Mouse (Mus musculus) kidney, embryonic 16.5 days (tissue): ENCODE measurements around the gene Baiap2. TPM values are rescaled to one million over a fixed set of nuclear protein-coding genes. Genes with fewer than 3 reads are reported as not detected.

Experiments
- ATAC-seq: fragments of 200-750 bp; cut with Nextera tagmentation; 2 replicates; pipeline ENCODE4 v1.8.0; 2017; ENCODE audit warnings: moderate TSS enrichment; ENCODE audit not compliant: low FRiP score, low TSS enrichment
- H3K27ac ChIP-seq: fragments of 300-500 bp; sonication (generic); 2 replicates; pipeline ENCODE4 v1.5.1; 2014; ENCODE audit warnings: low read length
- H3K27me3 ChIP-seq: fragments of 300-500 bp; sonication (generic); 2 replicates; pipeline ENCODE4 v1.6.1; 2014; ENCODE audit warnings: low read length, control low read depth, mixed read lengths; ENCODE audit not compliant: insufficient read depth
- H3K36me3 ChIP-seq: fragments of 300-500 bp; sonication (generic); 2 replicates; pipeline ENCODE4 v1.6.1; 2014; ENCODE audit warnings: low read length, control low read depth, mixed read lengths; ENCODE audit not compliant: insufficient read depth
- H3K4me1 ChIP-seq: fragments of 300-500 bp; sonication (generic); 2 replicates; pipeline ENCODE4 v1.6.1; 2014; ENCODE audit warnings: low read length, control low read depth, mixed read lengths; ENCODE audit not compliant: insufficient read depth
- H3K4me2 ChIP-seq: fragments of 300-500 bp; sonication (generic); replicated peaks from 2 replicates; pipeline ENCODE4 v1.6.1; 2014; ENCODE audit warnings: low read depth, low read length
- H3K4me3 ChIP-seq: fragments of 300-500 bp; sonication (generic); 2 replicates; pipeline ENCODE4 v1.5.1; 2014; ENCODE audit warnings: mild to moderate bottlenecking, low read length
- H3K9ac ChIP-seq: fragments of 300-500 bp; sonication (generic); replicated peaks from 2 replicates; pipeline ENCODE4 v1.6.1; 2014; ENCODE audit warnings: low read length
- H3K9me3 ChIP-seq: fragments of 300-500 bp; sonication (generic); 2 replicates; pipeline ENCODE4 v1.6.1; 2016; ENCODE audit warnings: low read length, control low read depth
- WGBS: fragments of 180-500 bp; shearing (Covaris S2); extraction: QIAGEN DNeasy Blood & Tissue Kit; methylation state at CpG from one replicate; pipeline ENCODE4 v1.1.7; 2014; 5-methylcytosine and 5-hydroxymethylcytosine counted together
- polyA plus RNA-seq: library from polyadenylated mRNA; unstranded; fragments of >200 nt; fragmentation: Nextera tagmentation; extraction: Ambion mirVana; gene quantifications from 2 replicates; pipeline ENCODE4 v1.2.1, GENCODE M21; 2015

Baiap2 gene
- polyA plus RNA-seq, 1 experiment from 2014 or later, result 25.3 TPM

GRCm38 (mm10) chr11:120002041-120002440 is 59.5 kb downstream of the Baiap2 start:
- Histone ChIP-seq H3K27ac (no peak overlapping the region), H3K9me3 (no peaks in the 10 kb centered on the region), H3K4me3 (no peak overlapping the region), H3K4me1 (no peaks in the 10 kb centered on the region), H3K36me3 (peaks cover 18% of the 10 kb centered on the region; the same call in 1 of the 2 replicates), H3K4me2 (no peak overlapping the region), H3K9ac (no peak overlapping the region), H3K27me3 (no peaks in the 10 kb centered on the region)
- WGBS, result 87% methylated on average over 5 of the region's 5 CpGs
- no peak for ATAC-seq

GRCm38 (mm10) chr11:120002634-120003220 is 60.2 kb downstream of the Baiap2 start:
- no peaks in the 10 kb centered on the region for H3K4me1 ChIP-seq
- no peak overlapping the region for H3K9ac ChIP-seq
- H3K27ac ChIP-seq, result no peak overlapping the region
- ATAC-seq, result no peak
- peaks cover 12% of the 10 kb centered on the region; the same call in 1 of the 2 replicates for H3K36me3 ChIP-seq
- no peaks in the 10 kb centered on the region for H3K9me3 ChIP-seq
- no peak overlapping the region for H3K4me3 ChIP-seq
- H3K4me2 ChIP-seq, result no peak overlapping the region
- 93% methylated on average over 7 of the region's 7 CpGs for WGBS
- no peaks in the 10 kb centered on the region for H3K27me3 ChIP-seq

GRCm38 (mm10) chr11:120005434-120006317 is 63.1 kb downstream of the Baiap2 start:
- no peak for ATAC-seq
- WGBS, result 86% methylated on average over 18 of the region's 18 CpGs
- Histone ChIP-seq H3K9me3 (no peaks in the 10 kb centered on the region), H3K9ac (no peak overlapping the region), H3K4me3 (no peak overlapping the region), H3K27me3 (no peaks in the 10 kb centered on the region), H3K4me2 (no peak overlapping the region), H3K36me3 (0 out of 2 replicates have a peak, but pooled peaks cover 6% of the 10 kb centered on the region), H3K4me1 (no peaks in the 10 kb centered on the region), H3K27ac (no peak overlapping the region)

GRCm38 (mm10) chr11:120007496-120008080 is 65.0 kb downstream of the Baiap2 start:
- Histone ChIP-seq H3K4me1 (peaks cover 11% of the 10 kb centered on the region), H3K27ac (no peak overlapping the region), H3K4me2 (no peak overlapping the region), H3K9me3 (no peaks in the 10 kb centered on the region), H3K9ac (no peak overlapping the region), H3K27me3 (0 out of 2 replicates have a peak, but pooled peaks cover 6% of the 10 kb centered on the region), H3K4me3 (no peak overlapping the region), H3K36me3 (0 out of 2 replicates have a peak, but pooled peaks cover 3% of the 10 kb centered on the region)
- 60% methylated on average over 4 of the region's 4 CpGs for WGBS
- ATAC-seq, result no peak

- no peak for ATAC-seq
- Histone ChIP-seq H3K9me3 (no peaks in the 10 kb centered on the region), H3K9ac (no peak overlapping the region), H3K27ac (no peak overlapping the region), H3K4me2 (no peak overlapping the region), H3K4me3 (no peak overlapping the region), H3K27me3 (0 out of 2 replicates have a peak, but pooled peaks cover 6% of the 10 kb centered on the region), H3K4me1 (peaks cover 15% of the 10 kb centered on the region), H3K36me3 (0 out of 2 replicates have a peak, but pooled peaks cover 3% of the 10 kb centered on the region)
- WGBS, result 100% methylated on average over 1 of the region's 1 CpGs
Measured at GRCm38 (mm10) chr11:120008501-120008900, 65.9 kb downstream of the Baiap2 start.

GRCm38 (mm10) chr11:120008956-120009355 is 66.4 kb downstream of the Baiap2 start:
- H3K27me3 ChIP-seq, result 0 out of 2 replicates have a peak, but pooled peaks cover 6% of the 10 kb centered on the region
- WGBS, result 73% methylated on average over 8 of the region's 8 CpGs

GRCm38 (mm10) chr11:120009937-120010336 is 67.4 kb downstream of the Baiap2 start:
- 81% methylated on average over 20 of the region's 20 CpGs for whole genome bisulfite sequencing
- no peak overlapping the region for H3K4me2 ChIP-seq
- peaks cover 16% of the 10 kb centered on the region for H3K4me1 ChIP-seq
- H3K4me3 ChIP-seq, result no peak overlapping the region
- H3K27ac ChIP-seq, result no peak overlapping the region
- no peak overlapping the region for H3K9ac ChIP-seq
- 0 out of 2 replicates have a peak, but pooled peaks cover 6% of the 10 kb centered on the region for H3K27me3 ChIP-seq
- ATAC-seq, result no peak
- H3K9me3 ChIP-seq, result no peaks in the 10 kb centered on the region
- H3K36me3 ChIP-seq, result no peaks in the 10 kb centered on the region

More at GRCm38 (mm10) chr11:120008956-120009355, 66.4 kb downstream of the Baiap2 start:
- Histone ChIP-seq H3K27ac (no peak overlapping the region), H3K4me3 (no peak overlapping the region), H3K9ac (no peak overlapping the region), H3K9me3 (no peaks in the 10 kb centered on the region), H3K4me2 (no peak overlapping the region), H3K36me3 (0 out of 2 replicates have a peak, but pooled peaks cover 2% of the 10 kb centered on the region), H3K4me1 (peaks cover 16% of the 10 kb centered on the region)
- ATAC-seq, result no peak

- H3K4me1 ChIP-seq, result peaks cover 16% of the 10 kb centered on the region
- H3K27ac ChIP-seq, result no peak overlapping the region
- H3K4me2 ChIP-seq, result peak overlapping the region; percentile 40; the same call in 1 of the 2 replicates
- no peak for ATAC-seq
- H3K9ac ChIP-seq, result no peak overlapping the region
- H3K27me3 ChIP-seq, result 0 out of 2 replicates have a peak, but pooled peaks cover 6% of the 10 kb centered on the region
- H3K4me3 ChIP-seq, result no peak overlapping the region
- H3K36me3 ChIP-seq, result no peaks in the 10 kb centered on the region
- H3K9me3 ChIP-seq, result no peaks in the 10 kb centered on the region
- whole genome bisulfite sequencing, result 70% methylated on average over 11 of the region's 11 CpGs
Measured at GRCm38 (mm10) chr11:120011114-120011760, 68.7 kb downstream of the Baiap2 start.
